Mouse (Mus musculus): ENCODE results near the gene Tmem120b.

Tmem120b gene

GRCm38 (mm10) chr5:123088784-123089183 lies 20.6 kb downstream of the Tmem120b start:
- intact Hi-C loops (cut with DNase I): no loop called here

GRCm38 (mm10) chr5:123090560-123091306 lies 22.5 kb downstream of the Tmem120b start:
- intact Hi-C loops (cut with DNase I): no loop called here

GRCm38 (mm10) chr5:123093077-123093633 lies 24.9 kb downstream of the Tmem120b start:
- intact Hi-C loops (cut with DNase I): no loop called here

- intact Hi-C loops (cut with DNase I): no loop called here
These were observed 26.2 kb downstream of the Tmem120b start for GRCm38 (mm10) chr5:123094238-123094991.

GRCm38 (mm10) chr5:123096299-123096698 lies 28.1 kb downstream of the Tmem120b start:
- intact Hi-C loops (cut with DNase I): no loop called here

- intact Hi-C loops (cut with DNase I): no loop called here
These were observed 30.3 kb downstream of the Tmem120b start for GRCm38 (mm10) chr5:123098487-123098886.

GRCm38 (mm10) chr5:123102376-123102775 lies 34.2 kb downstream of the Tmem120b start:
- intact Hi-C loops (cut with DNase I): no loop called here

GRCm38 (mm10) chr5:123103556-123103955 lies 35.3 kb downstream of the Tmem120b start:
- intact Hi-C loops (cut with DNase I): no loop called here

GRCm38 (mm10) chr5:123104769-123105168 lies 36.6 kb downstream of the Tmem120b start:
- intact Hi-C loops (cut with DNase I): no loop called here

- intact Hi-C loops (cut with DNase I): no loop called here
These were observed 41.4 kb downstream of the Tmem120b start for GRCm38 (mm10) chr5:123109452-123110203.

GRCm38 (mm10) chr5:123110296-123110721 lies 42.1 kb downstream of the Tmem120b start:
- intact Hi-C loops (cut with DNase I): no loop called here

- intact Hi-C loops (cut with DNase I): loop anchor here (2.0 kb wide), 1 partner anchor 49 kb away; no protein-coding TSS in a partner anchor
These were observed 45.9 kb downstream of the Tmem120b start for GRCm38 (mm10) chr5:123114109-123114508.

- intact Hi-C loops (cut with DNase I): loop anchor here (2.0 kb wide), 1 partner anchor 50 kb away; no protein-coding TSS in a partner anchor
These were observed 46.7 kb downstream of the Tmem120b start for GRCm38 (mm10) chr5:123114924-123115323.

GRCm38 (mm10) chr5:123116080-123116479 lies 47.9 kb downstream of the Tmem120b start:
- intact Hi-C loops (cut with DNase I): loop anchor here (2.0 kb wide), 1 partner anchor 55 kb away; no protein-coding TSS in a partner anchor

- intact Hi-C loops (cut with DNase I): loop anchor here (2.0 kb wide), 1 partner anchor 54 kb away; no protein-coding TSS in a partner anchor
These were observed 49.0 kb downstream of the Tmem120b start for GRCm38 (mm10) chr5:123117257-123117656.

GRCm38 (mm10) chr5:123117773-123118172 lies 49.6 kb downstream of the Tmem120b start:
- intact Hi-C loops (cut with DNase I): loop anchor here (2.0 kb wide), 1 partner anchor 53 kb away; no protein-coding TSS in a partner anchor

GRCm38 (mm10) chr5:123118826-123119225 lies 50.6 kb downstream of the Tmem120b start:
- intact Hi-C loops (cut with DNase I): no loop called here

GRCm38 (mm10) chr5:123120624-123121215 lies 52.5 kb downstream of the Tmem120b start:
- intact Hi-C loops (cut with DNase I): loop anchor here (5.0 kb wide), 1 partner anchor 37 kb away; no protein-coding TSS in a partner anchor

- intact Hi-C loops (cut with DNase I): loop anchor here (5.0 kb wide), 1 partner anchor 35 kb away; no protein-coding TSS in a partner anchor
These were observed 54.0 kb downstream of the Tmem120b start for GRCm38 (mm10) chr5:123122181-123122580.

- intact Hi-C loops (cut with DNase I): no loop called here
These were observed 56.9 kb downstream of the Tmem120b start for GRCm38 (mm10) chr5:123125105-123125504.

Data from adrenal gland (tissue).